Mouse (Mus musculus) liver, embryonic 13.5 days (tissue): ENCODE data around the gene Gbp9. TPM values are rescaled to one million over a fixed set of nuclear protein-coding genes. Genes with fewer than 3 reads are reported as not detected.
A peak's percentile ranks its signal among the peaks of the same experiment; 100 is the strongest.
"Not testable (repeated sequence)": the region's sequence is repeated elsewhere in the genome, so short reads cannot be mapped to it uniquely, and the experiment has no call there.

Experiments used
- ATAC-seq: fragments of 200-750 bp; cut with Nextera tagmentation; 2 replicates; pipeline ENCODE4 v1.8.0; 2017; ENCODE audit warnings: low read depth, mild to moderate bottlenecking, moderate number of reproducible peaks, moderate library complexity
- DNase-seq: peaks from one replicate; pipeline ENCODE4 v3.0.0; 2022
- H3K27ac ChIP-seq: fragments of 300-500 bp; sonication (generic); 2 replicates; pipeline ENCODE4 v1.5.1; 2015; ENCODE audit warnings: moderate library complexity, mild to moderate bottlenecking, inconsistent platforms
- H3K27me3 ChIP-seq: fragments of 300-500 bp; sonication (generic); 2 replicates; pipeline ENCODE4 v1.6.1; 2015; ENCODE audit warnings: mild to moderate bottlenecking, inconsistent platforms
- H3K36me3 ChIP-seq: fragments of 300-500 bp; sonication (generic); 2 replicates; pipeline ENCODE4 v1.6.1; 2015; ENCODE audit warnings: mild to moderate bottlenecking, inconsistent platforms
- H3K4me1 ChIP-seq: fragments of 300-500 bp; sonication (generic); replicated peaks from 2 replicates; pipeline ENCODE4 v1.6.1; 2015; ENCODE audit warnings: inconsistent platforms
- H3K4me2 ChIP-seq: fragments of 300-500 bp; sonication (generic); 2 replicates; pipeline ENCODE4 v1.6.1; 2015; ENCODE audit warnings: inconsistent platforms, mild to moderate bottlenecking, moderate library complexity
- H3K4me3 ChIP-seq: fragments of 300-500 bp; sonication (generic); replicated peaks from 2 replicates; pipeline ENCODE4 v1.5.1; 2015; ENCODE audit warnings: mild to moderate bottlenecking, inconsistent platforms
- H3K9ac ChIP-seq: fragments of 300-500 bp; sonication (generic); 2 replicates; pipeline ENCODE4 v1.6.1; 2015; ENCODE audit warnings: mild to moderate bottlenecking, inconsistent platforms
- H3K9me3 ChIP-seq: fragments of 300-500 bp; sonication (generic); replicated peaks from 2 replicates; pipeline ENCODE4 v1.6.1; 2016; ENCODE audit warnings: inconsistent platforms
- WGBS: fragments of 180-500 bp; shearing (Covaris S2); methylation state at CpG from one replicate; pipeline ENCODE4 v1.1.7; 2015; ENCODE audit not compliant: insufficient replicate concordance; 5-methylcytosine and 5-hydroxymethylcytosine counted together
- polyA plus RNA-seq: library from polyadenylated mRNA; unstranded; fragments of >200 nt; fragmentation: Nextera tagmentation; extraction: Ambion mirVana; gene quantifications from 2 replicates; pipeline ENCODE4 v1.2.1, GENCODE M21; 2015

Gene Gbp9
- polyA plus RNA-seq, 1 experiment from 2014 or later, result 0.98 TPM

DNA sequence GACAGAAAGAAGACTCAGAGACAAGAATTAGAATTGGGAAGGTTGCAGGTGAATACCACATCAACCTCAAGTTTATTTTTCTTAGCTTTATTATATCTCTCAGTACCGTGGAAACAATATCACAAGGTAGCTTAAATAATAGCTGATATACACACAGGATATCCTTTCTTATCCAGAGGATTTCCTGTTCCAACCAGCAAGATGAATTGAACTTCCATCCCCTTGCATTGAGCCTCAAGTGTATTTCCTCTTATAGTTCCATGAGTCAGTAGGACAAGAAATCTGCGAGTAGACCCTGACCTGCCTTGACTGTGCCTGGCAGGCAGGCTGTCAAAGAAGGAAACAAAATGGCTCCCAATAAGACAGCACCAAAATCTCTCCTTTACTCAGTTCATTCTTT lies 23.6 kb downstream of the Gbp9 start:
- Histone ChIP-seq H3K4me2 (no peak overlapping the region), H3K36me3 (no peaks in the 10 kb centered on the region), H3K9me3 (no peaks in the 10 kb centered on the region), H3K4me1 (no peaks in the 10 kb centered on the region), H3K27me3 (no peaks in the 10 kb centered on the region), H3K4me3 (no peak overlapping the region), H3K9ac (no peak overlapping the region), H3K27ac (no peak overlapping the region)
- 22% methylated on average over 2 of the region's 2 CpGs for WGBS
- DNase-seq (no peak), ATAC-seq (no peak)

DNA sequence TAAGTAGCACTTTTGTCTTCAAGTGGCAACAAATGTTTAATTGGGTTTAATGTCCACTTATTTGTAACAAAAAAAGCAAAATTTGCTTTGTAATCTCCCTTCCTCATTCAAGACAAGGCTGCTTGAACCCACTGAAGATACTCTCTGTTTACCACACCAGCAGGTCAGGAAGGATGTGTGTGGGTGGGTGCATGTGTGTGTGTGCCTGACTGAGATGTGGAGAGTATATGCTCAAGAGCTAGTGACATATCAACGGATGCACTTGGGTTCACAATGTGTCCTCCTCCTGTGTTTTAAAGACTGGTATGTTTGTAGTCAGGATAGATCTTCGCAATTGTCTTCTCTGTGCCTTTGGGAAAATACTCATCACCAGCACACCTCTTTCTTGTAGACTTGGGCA lies 24.6 kb downstream of the Gbp9 start:
- Histone ChIP-seq H3K4me1 (no peaks in the 10 kb centered on the region), H3K27ac (no peak overlapping the region), H3K4me2 (no peak overlapping the region), H3K27me3 (no peaks in the 10 kb centered on the region), H3K9me3 (no peaks in the 10 kb centered on the region), H3K9ac (no peak overlapping the region), H3K4me3 (no peak overlapping the region), H3K36me3 (no peaks in the 10 kb centered on the region)
- 47% methylated on average over 2 of the region's 2 CpGs for WGBS
- ATAC-seq, result no peak
- no peak for DNase-seq

DNA sequence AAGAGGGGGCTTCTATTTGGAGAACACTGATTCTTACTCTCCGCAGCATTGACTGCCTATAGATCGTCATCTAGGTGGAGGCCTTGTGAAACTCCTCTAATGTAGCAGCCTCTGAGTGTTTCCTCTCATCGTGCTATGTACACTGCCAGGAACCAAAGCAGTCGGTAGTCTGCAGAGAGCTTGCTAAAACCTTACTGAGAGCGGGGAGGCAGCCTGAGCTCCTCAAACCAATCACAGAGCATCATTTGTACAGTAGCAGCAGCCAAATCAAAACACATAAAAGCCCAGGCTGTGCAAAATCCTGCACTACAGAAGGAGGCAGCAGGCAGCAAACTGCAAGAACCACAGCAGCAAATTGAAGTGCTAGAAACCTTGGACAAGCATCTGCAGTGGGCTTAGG lies 25.7 kb downstream of the Gbp9 start:
- DNase-seq, result no peak
- H3K27ac ChIP-seq, result no peak overlapping the region
- WGBS, result 81% methylated on average over 5 of the region's 5 CpGs
- H3K4me3 ChIP-seq, result no peak overlapping the region
- H3K36me3 ChIP-seq, result no peaks in the 10 kb centered on the region
- H3K27me3 ChIP-seq, result no peaks in the 10 kb centered on the region
- no peak overlapping the region for H3K4me2 ChIP-seq
- no peaks in the 10 kb centered on the region for H3K9me3 ChIP-seq
- no peaks in the 10 kb centered on the region for H3K4me1 ChIP-seq
- no peak overlapping the region for H3K9ac ChIP-seq
- ATAC-seq, result no peak

DNA sequence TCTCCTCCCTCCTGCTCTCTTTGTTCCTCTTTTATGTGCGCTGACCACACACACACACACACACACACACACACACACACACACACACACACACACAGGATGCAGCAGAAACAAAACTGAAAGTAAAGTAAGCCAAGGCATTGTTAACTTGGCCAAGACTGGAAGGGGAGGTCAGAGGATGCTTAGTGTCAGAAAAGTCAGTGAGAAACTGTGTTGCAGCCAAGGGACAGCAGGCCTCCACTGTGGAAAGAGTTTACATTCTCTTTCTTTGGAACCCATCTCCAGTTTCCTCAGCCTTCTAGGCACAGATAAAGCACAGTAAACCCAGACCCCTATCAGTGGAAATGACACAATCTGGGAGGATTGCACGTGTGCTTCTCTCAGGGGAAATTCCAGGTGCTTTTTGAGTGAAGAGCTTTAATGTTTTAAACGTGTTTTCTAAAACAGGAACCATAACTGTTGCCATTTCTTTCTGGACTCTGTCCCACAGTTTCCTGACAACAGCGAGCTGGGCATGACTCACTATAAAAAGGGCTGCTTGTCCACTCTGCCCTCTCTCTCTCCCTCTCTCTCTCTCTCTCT lies 29.0 kb downstream of the Gbp9 start:
- H3K36me3 ChIP-seq, H3K4me2 ChIP-seq: not testable (repeated sequence)

DNA sequence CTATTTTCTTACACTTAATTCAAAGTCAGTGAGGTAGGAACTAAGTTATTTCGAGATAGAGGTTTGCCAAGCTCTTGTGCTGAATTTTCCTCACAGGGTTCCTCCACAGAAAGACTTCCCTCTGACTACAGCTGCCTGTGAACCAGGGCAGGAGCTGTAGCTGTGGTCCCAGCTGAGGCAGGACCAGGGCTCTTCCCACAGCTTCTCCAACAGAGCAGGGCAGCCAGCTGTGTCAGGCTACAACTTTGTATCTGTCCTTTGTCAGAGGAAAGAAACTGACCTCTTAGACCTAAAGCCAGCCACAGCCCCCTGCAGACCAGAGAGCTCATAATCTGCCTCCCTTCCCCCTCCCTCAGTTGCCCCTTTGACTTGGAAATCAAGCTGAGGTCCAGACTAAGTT lies 29.6 kb downstream of the Gbp9 start:
- H3K4me3 ChIP-seq, H3K27me3 ChIP-seq, H3K27ac ChIP-seq, H3K36me3 ChIP-seq, H3K4me1 ChIP-seq, H3K9me3 ChIP-seq, ATAC-seq, H3K9ac ChIP-seq, DNase-seq, H3K4me2 ChIP-seq: not testable (repeated sequence)
- 32% methylated on average over 1 of the region's 1 CpGs for WGBS

More for the DNA sequence above, 29.0 kb downstream of the Gbp9 start:
- ATAC-seq, result peak; percentile 61
- WGBS, result 3% methylated on average over 4 of the region's 4 CpGs
- not testable (repeated sequence) for H3K27me3 ChIP-seq, H3K9me3 ChIP-seq, H3K9ac ChIP-seq, H3K4me3 ChIP-seq, DNase-seq, H3K4me1 ChIP-seq
- H3K27ac ChIP-seq, result 0 out of 2 replicates have a peak overlapping the region, but pooled peaks have one; percentile 13

DNA sequence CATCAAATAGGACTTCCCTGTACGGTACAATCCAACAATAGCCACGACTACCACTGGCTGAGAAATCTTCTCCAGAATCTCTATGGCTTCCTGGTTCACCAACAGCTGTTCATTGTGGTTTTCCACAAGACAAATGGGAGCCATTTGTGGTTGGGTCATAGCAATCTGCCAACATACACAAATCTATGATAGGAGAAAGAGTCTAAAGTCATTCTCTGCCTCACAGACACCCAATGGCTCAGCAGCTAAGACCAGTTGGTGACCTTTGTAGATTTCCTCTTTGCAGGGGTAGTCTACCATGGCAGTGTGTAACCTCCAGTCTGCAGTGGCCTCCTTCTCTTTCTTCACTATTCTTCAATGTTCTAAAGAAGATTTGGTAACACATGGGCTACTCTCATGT lies 33.6 kb downstream of the Gbp9 start:
- H3K4me1 ChIP-seq, ATAC-seq, H3K9me3 ChIP-seq, H3K4me3 ChIP-seq, H3K9ac ChIP-seq, H3K4me2 ChIP-seq, H3K27me3 ChIP-seq, H3K36me3 ChIP-seq, DNase-seq, H3K27ac ChIP-seq: not testable (repeated sequence)
- WGBS, result 17% methylated on average over 2 of the region's 2 CpGs

DNA sequence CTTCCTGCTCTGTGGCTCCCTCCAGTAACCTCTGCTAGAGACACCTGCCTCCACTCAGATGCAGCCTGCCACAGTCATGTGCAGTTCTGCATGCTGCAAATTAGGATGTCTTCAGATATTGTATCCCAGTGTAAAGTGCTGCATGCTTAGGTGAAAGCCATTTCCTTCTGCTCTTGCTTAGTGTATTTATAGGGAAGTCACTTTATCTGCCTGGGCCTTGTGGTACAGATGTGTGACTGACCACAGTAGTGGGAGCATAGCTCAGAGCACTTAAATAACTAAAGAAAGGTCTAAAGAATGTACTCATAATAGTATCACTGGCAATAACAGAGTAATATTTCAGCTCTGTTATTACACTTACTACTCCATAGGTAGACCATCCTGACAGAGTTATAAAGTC lies 57.4 kb downstream of the Gbp9 start:
- ATAC-seq, result no peak
- H3K9ac ChIP-seq, result no peak overlapping the region
- H3K9me3 ChIP-seq, result no peaks in the 10 kb centered on the region
- no peak for DNase-seq
- H3K36me3 ChIP-seq, result no peaks in the 10 kb centered on the region
- H3K27me3 ChIP-seq, result no peaks in the 10 kb centered on the region
- H3K27ac ChIP-seq, result no peak overlapping the region
- no peak overlapping the region for H3K4me3 ChIP-seq
- no peak overlapping the region for H3K4me2 ChIP-seq
- H3K4me1 ChIP-seq, result no peaks in the 10 kb centered on the region

DNA sequence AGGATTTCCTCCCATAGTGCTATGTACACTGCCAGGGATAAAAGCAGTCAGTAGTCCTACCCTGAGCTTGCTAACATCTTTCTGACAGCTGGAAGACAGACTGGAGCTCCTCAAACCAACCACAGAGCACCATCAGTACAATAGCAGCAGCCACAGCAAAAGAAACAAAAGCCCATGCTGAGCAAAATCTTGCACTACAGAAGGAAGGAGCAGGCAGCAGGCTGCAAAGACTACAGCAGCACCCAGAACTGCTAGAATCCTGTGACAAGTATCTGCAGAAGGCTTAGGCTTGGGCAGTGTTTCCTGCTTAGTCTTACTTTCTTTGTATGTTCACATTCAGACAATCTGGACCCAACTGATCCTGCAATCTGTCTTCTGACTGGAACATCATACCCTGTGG lies 71.0 kb downstream of the Gbp9 start:
- not testable (repeated sequence) for H3K4me1 ChIP-seq, H3K36me3 ChIP-seq, H3K9ac ChIP-seq, ATAC-seq, H3K27me3 ChIP-seq, H3K9me3 ChIP-seq, H3K27ac ChIP-seq, DNase-seq, H3K4me3 ChIP-seq, H3K4me2 ChIP-seq

DNA sequence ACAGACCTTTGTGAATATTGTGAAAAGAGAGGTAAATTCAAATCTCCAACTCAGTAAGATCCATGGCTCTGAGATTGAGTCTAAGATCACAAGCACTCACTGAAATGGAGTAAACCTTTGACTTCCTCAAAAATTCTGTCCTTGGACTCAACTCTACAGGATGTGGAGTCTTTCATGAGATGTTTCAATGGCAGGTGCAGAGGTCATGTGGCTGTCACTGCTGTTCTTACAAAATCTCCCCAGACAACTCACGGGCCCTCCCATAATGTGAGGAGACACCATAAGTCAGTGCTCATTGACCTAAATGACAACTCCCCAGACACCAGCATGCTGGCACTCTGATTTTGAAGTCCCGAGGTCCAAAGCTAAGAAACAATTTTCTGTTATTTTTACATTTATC lies 74.9 kb downstream of the Gbp9 start:
- not testable (repeated sequence) for H3K4me3 ChIP-seq, H3K27me3 ChIP-seq, H3K9ac ChIP-seq, H3K27ac ChIP-seq, H3K4me2 ChIP-seq, H3K4me1 ChIP-seq, DNase-seq, ATAC-seq, H3K36me3 ChIP-seq, H3K9me3 ChIP-seq
- WGBS, result 41% methylated on average over 2 of the region's 2 CpGs

DNA sequence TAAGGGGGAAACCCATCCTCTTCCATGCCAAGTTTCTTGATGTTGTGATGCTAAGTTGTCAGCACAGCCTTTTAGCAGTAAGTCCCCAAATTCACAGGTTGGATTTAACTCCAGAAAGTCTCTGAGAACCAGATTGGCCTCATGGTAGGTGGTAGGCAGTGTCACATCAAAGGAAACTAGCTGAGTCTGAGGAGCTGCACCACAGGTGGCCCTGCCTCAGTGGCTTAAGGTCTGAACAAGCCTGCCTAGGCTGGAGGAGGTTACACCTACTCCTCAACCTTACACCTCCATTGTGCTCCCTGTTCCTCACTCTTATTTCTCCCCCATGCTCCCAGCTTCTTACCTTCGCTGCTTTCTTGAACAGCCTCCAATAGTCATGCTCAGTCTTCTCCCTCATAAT lies 76.0 kb downstream of the Gbp9 start:
- Histone ChIP-seq H3K9me3 (no peaks in the 10 kb centered on the region), H3K4me2 (no peak overlapping the region), H3K36me3 (no peaks in the 10 kb centered on the region), H3K27me3 (no peaks in the 10 kb centered on the region), H3K4me3 (no peak overlapping the region), H3K9ac (no peak overlapping the region), H3K27ac (no peak overlapping the region), H3K4me1 (no peaks in the 10 kb centered on the region)
- DNase-seq (no peak), ATAC-seq (no peak)
- WGBS, result 60% methylated on average over 1 of the region's 1 CpGs

DNA sequence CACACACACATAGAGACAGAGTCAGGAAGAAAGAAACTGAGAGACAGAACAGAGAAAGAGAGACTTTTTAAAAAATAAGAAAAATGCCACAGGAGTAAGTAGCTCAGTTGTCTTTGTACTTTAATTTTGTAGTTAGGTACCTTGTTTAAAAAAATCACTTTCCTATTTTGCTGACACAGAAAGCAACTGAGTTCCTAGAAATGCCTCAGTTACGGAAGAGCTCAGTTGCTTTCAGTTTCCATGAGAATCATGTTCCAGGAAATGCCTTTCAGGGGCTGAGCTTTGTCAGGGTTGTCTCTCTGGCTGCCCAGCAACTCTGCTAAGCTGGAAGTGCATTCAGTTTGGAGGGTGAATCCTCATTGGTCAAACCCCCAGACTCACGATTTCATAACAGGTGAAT lies 76.9 kb downstream of the Gbp9 start:
- 46% methylated on average over 2 of the region's 2 CpGs for WGBS
- H3K27ac ChIP-seq, H3K9me3 ChIP-seq, H3K4me3 ChIP-seq, H3K4me1 ChIP-seq, H3K36me3 ChIP-seq, H3K4me2 ChIP-seq, ATAC-seq, H3K9ac ChIP-seq, DNase-seq, H3K27me3 ChIP-seq: not testable (repeated sequence)

DNA sequence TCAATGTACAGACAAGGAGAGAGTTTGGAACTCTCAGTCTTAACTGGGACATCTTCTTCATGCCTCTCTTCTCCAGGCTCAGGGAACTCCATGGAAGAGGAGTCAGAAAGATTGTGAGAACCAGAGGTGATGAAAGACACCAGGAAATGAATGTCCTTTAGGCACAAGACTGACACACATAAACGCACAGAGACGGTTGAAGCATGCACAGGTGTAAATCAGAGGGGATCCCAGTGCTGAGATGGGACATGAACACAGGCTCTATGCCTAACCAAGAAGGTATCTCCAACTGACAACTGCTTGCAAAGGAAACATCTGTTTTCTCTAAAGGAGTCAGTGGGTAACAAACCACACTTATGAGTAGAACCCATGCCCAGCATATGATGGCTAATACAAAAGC lies 79.1 kb downstream of the Gbp9 start:
- no peak for DNase-seq
- no peak overlapping the region for H3K9ac ChIP-seq
- no peak overlapping the region for H3K4me3 ChIP-seq
- WGBS, result 64% methylated on average over 2 of the region's 2 CpGs
- no peak for ATAC-seq
- no peak overlapping the region for H3K4me2 ChIP-seq
- no peak overlapping the region for H3K27ac ChIP-seq
- no peaks in the 10 kb centered on the region for H3K36me3 ChIP-seq
- no peaks in the 10 kb centered on the region for H3K27me3 ChIP-seq
- no peaks in the 10 kb centered on the region for H3K4me1 ChIP-seq
- no peaks in the 10 kb centered on the region for H3K9me3 ChIP-seq
